Mouse (Mus musculus) forebrain, embryonic 13.5 days (tissue): ENCODE data around the gene Ano9. TPM values are rescaled to one million over a fixed set of nuclear protein-coding genes. Genes with fewer than 3 reads are reported as not detected.

Source experiments
- ATAC-seq: fragments of 200-750 bp; cut with Nextera tagmentation; 2 replicates; pipeline ENCODE4 v1.8.0; 2017
- H3K27ac ChIP-seq: fragments of 300-500 bp; sonication (generic); 2 replicates; pipeline ENCODE4 v1.5.1; 2015; ENCODE audit warnings: inconsistent platforms, mild to moderate bottlenecking, moderate library complexity
- H3K27me3 ChIP-seq: fragments of 300-500 bp; sonication (generic); 2 replicates; pipeline ENCODE4 v1.6.1; 2015; ENCODE audit warnings: mild to moderate bottlenecking, inconsistent platforms
- H3K36me3 ChIP-seq: fragments of 300-500 bp; sonication (generic); 2 replicates; pipeline ENCODE4 v1.6.1; 2015; ENCODE audit warnings: mild to moderate bottlenecking, inconsistent platforms; ENCODE audit not compliant: poor library complexity, severe bottlenecking
- H3K4me1 ChIP-seq: fragments of 300-500 bp; sonication (generic); 2 replicates; pipeline ENCODE4 v1.6.1; 2015; ENCODE audit warnings: inconsistent platforms
- H3K4me2 ChIP-seq: fragments of 300-500 bp; sonication (generic); 2 replicates; pipeline ENCODE4 v1.6.1; 2015; ENCODE audit warnings: inconsistent platforms, mild to moderate bottlenecking, moderate library complexity
- H3K4me3 ChIP-seq: fragments of 300-500 bp; sonication (generic); 2 replicates; pipeline ENCODE4 v1.5.1; 2015; ENCODE audit warnings: mild to moderate bottlenecking, inconsistent platforms
- H3K9ac ChIP-seq: fragments of 300-500 bp; sonication (generic); 2 replicates; pipeline ENCODE4 v1.6.1; 2015; ENCODE audit warnings: mild to moderate bottlenecking, inconsistent platforms
- H3K9me3 ChIP-seq: fragments of 300-500 bp; sonication (generic); replicated peaks from 2 replicates; pipeline ENCODE4 v1.6.1; 2016; ENCODE audit warnings: inconsistent platforms
- WGBS: fragments of 180-500 bp; shearing (Covaris S2); methylation state at CpG from one replicate; pipeline ENCODE4 v1.1.7; 2015; 5-methylcytosine and 5-hydroxymethylcytosine counted together
- polyA plus RNA-seq: library from polyadenylated mRNA; unstranded; fragments of >200 nt; fragmentation: Nextera tagmentation; extraction: Ambion mirVana; gene quantifications from 2 replicates; pipeline ENCODE4 v1.2.1, GENCODE M21; 2015

Gene Ano9
- polyA plus RNA-seq, 1 experiment from 2014 or later: not detected

GRCm38 (mm10) chr7:141078876-141079275, 38.7 kb downstream of the Ano9 start:
- no peaks in the 10 kb centered on the region for H3K9me3 ChIP-seq
- no peak overlapping the region for H3K9ac ChIP-seq
- 86% methylated on average over 4 of the region's 4 CpGs for WGBS
- no peaks in the 10 kb centered on the region for H3K36me3 ChIP-seq
- ATAC-seq: no peak
- H3K27me3 ChIP-seq: peaks cover 18% of the 10 kb centered on the region; the same call in 1 of the 2 replicates
- H3K4me1 ChIP-seq: no peaks in the 10 kb centered on the region
- no peak overlapping the region for H3K27ac ChIP-seq
- no peak overlapping the region for H3K4me2 ChIP-seq
- no peak overlapping the region for H3K4me3 ChIP-seq

GRCm38 (mm10) chr7:141077841-141078240, 39.8 kb downstream of the Ano9 start, which contains the start of gene Pkp3:
Gene Pkp3 (plus strand): TSS chr7:141078218.
- Histone ChIP-seq H3K27ac (no peak within 1 kb of the TSS), H3K36me3 (no peaks in the 10 kb centered on the region), H3K4me3 (no peak within 1 kb of the TSS), H3K27me3 (peaks cover 18% of the 10 kb centered on the region; the same call in 1 of the 2 replicates), H3K4me1 (no peaks in the 10 kb centered on the region), H3K4me2 (no peak within 1 kb of the TSS), H3K9ac (no peak within 1 kb of the TSS), H3K9me3 (no peaks in the 10 kb centered on the region)
- no peak for ATAC-seq
- 91% methylated on average over 15 of the region's 15 CpGs for WGBS

DNA sequence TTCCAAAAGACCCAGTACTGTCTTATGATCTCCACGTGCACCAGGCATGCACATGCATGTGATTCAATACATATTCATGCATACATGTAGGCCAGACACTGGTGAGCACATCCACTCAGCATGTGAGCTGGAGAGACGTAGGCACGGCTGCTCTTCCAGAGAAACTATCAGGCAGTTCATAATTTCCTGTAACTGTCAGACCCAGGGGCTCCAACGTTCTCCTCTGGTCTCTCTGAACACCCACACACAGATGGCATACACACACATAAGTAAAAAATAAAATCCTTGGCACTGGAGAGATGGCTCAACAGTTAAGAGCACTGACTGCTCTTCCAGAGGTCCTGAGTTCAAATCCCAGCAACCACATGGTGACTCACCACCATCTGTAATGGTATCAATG, 43.8 kb downstream of the Ano9 start:
- Histone ChIP-seq H3K27me3 (peaks cover 18% of the 10 kb centered on the region), H3K4me3 (no peak overlapping the region), H3K9ac (no peak overlapping the region), H3K36me3 (peaks cover 2% of the 10 kb centered on the region), H3K27ac (no peak overlapping the region), H3K4me1 (peaks cover 16% of the 10 kb centered on the region), H3K9me3 (no peaks in the 10 kb centered on the region), H3K4me2 (no peak overlapping the region)
- ATAC-seq: no peak
- 81% methylated on average over 4 of the region's 4 CpGs for WGBS

DNA sequence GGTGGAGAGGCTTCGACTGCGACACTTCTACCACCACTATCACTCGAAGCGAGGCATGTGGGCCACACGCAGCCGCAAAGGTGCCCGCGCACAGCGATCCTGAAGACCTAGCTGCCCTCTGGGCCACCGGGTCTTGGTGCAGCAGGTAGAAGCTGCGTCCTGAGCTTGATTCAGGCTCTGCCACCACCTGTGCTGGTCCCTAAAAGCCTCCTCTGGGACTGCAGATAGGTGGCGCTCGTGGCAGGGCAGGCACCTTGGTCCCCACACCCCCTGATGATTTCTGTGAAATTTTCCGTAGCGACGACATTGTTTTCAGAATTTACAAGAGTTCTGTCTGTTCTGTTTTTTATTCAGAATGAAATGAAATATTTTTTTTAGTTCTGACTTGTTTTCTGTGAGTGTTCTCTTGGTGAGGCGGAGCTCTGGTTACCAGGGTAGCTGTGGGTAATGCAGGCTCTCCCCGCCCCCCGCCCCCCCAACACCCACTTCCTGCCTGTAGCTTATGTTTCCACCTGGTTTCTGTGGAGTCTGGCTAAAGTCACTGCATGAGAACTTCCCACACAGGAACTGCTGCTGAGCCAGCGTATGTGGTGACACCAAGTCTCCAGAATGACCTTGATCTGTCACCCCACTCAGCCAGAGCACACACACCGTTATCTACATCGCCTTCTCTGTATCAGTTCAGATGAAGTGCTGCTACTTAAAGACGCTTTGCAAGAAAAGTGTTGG, 45.4 kb downstream of the Ano9 start:
- Histone ChIP-seq H3K36me3 (peaks cover 18% of the 10 kb centered on the region), H3K4me2 (no peak overlapping the region), H3K4me3 (no peak overlapping the region), H3K9me3 (no peaks in the 10 kb centered on the region), H3K27me3 (peaks cover 15% of the 10 kb centered on the region), H3K27ac (no peak overlapping the region), H3K9ac (no peak overlapping the region), H3K4me1 (peaks cover 16% of the 10 kb centered on the region)
- WGBS: 48% methylated on average over 23 of the region's 23 CpGs
- ATAC-seq: no peak

- Histone ChIP-seq H3K4me1 (peaks cover 16% of the 10 kb centered on the region), H3K9ac (peak overlapping the region; percentile 70), H3K4me3 (peak overlapping the region; percentile 34), H3K27me3 (peaks cover 15% of the 10 kb centered on the region), H3K36me3 (peaks cover 37% of the 10 kb centered on the region), H3K27ac (peak overlapping the region; percentile 61), H3K4me2 (peak overlapping the region; percentile 74), H3K9me3 (no peaks in the 10 kb centered on the region)
- WGBS: under 1% methylated on average over 51 of the region's 51 CpGs
- ATAC-seq: peak; percentile 65
Measured at GRCm38 (mm10) chr7:141070058-141070862, 47.3 kb downstream of the Ano9 start.

GRCm38 (mm10) chr7:141068351-141068750, 49.3 kb downstream of the Ano9 start:
- H3K9me3 ChIP-seq: no peaks in the 10 kb centered on the region
- H3K27me3 ChIP-seq: peaks cover 15% of the 10 kb centered on the region
- 87% methylated on average over 19 of the region's 19 CpGs for whole genome bisulfite sequencing
- H3K4me2 ChIP-seq: no peak overlapping the region
- H3K4me3 ChIP-seq: no peak overlapping the region
- no peak overlapping the region for H3K27ac ChIP-seq
- H3K9ac ChIP-seq: no peak overlapping the region
- H3K4me1 ChIP-seq: peaks cover 16% of the 10 kb centered on the region
- no peak for ATAC-seq
- H3K36me3 ChIP-seq: peaks cover 55% of the 10 kb centered on the region

GRCm38 (mm10) chr7:141064576-141064975, 53.0 kb downstream of the Ano9 start:
- no peak overlapping the region for H3K4me2 ChIP-seq
- WGBS: 91% methylated on average over 7 of the region's 7 CpGs
- peaks cover 24% of the 10 kb centered on the region for H3K4me1 ChIP-seq
- no peak for ATAC-seq
- H3K27ac ChIP-seq: no peak overlapping the region
- peaks cover 65% of the 10 kb centered on the region for H3K36me3 ChIP-seq
- H3K9ac ChIP-seq: no peak overlapping the region
- no peaks in the 10 kb centered on the region for H3K27me3 ChIP-seq
- no peak overlapping the region for H3K4me3 ChIP-seq
- H3K9me3 ChIP-seq: no peaks in the 10 kb centered on the region

DNA sequence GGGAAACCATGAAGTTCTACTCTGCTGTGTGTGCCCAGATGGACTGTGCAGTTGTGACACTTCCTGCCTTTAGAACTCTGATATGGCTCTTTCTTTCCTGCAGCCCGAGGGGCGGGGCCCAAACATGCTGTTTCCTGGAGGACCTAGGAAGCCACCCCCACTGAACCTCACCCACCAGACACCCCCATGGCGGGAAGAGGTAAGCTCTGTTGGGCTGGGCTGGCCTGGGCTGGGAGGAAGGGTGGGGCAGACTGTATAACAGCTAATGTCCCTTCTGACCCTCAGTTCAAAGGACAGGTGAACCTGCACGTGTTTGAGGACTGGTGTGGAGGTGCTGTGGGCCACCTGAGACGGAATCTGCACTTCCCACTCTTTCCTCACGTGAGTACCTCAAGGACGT, 53.4 kb downstream of the Ano9 start:
- H3K36me3 ChIP-seq: peaks cover 65% of the 10 kb centered on the region
- no peak overlapping the region for H3K4me2 ChIP-seq
- ATAC-seq: no peak
- no peaks in the 10 kb centered on the region for H3K27me3 ChIP-seq
- no peak overlapping the region for H3K27ac ChIP-seq
- H3K4me3 ChIP-seq: no peak overlapping the region
- peaks cover 24% of the 10 kb centered on the region for H3K4me1 ChIP-seq
- H3K9ac ChIP-seq: no peak overlapping the region
- WGBS: 85% methylated on average over 7 of the region's 7 CpGs
- no peaks in the 10 kb centered on the region for H3K9me3 ChIP-seq

- no peak overlapping the region for H3K4me3 ChIP-seq
- H3K27ac ChIP-seq: no peak overlapping the region
- WGBS: 96% methylated on average over 3 of the region's 3 CpGs
- H3K36me3 ChIP-seq: peaks cover 59% of the 10 kb centered on the region
- H3K9me3 ChIP-seq: no peaks in the 10 kb centered on the region
- ATAC-seq: no peak
- peaks cover 24% of the 10 kb centered on the region for H3K4me1 ChIP-seq
- no peak overlapping the region for H3K4me2 ChIP-seq
- no peaks in the 10 kb centered on the region for H3K27me3 ChIP-seq
- H3K9ac ChIP-seq: no peak overlapping the region
Measured at GRCm38 (mm10) chr7:141063353-141063752, 54.3 kb downstream of the Ano9 start.

- Histone ChIP-seq H3K9me3 (no peaks in the 10 kb centered on the region), H3K27ac (no peak overlapping the region; the same call in 1 of the 2 replicates), H3K9ac (peak overlapping the region; percentile 96), H3K4me2 (peak overlapping the region; percentile 89; the same call in 1 of the 2 replicates), H3K36me3 (peaks cover 50% of the 10 kb centered on the region), H3K4me3 (no peak overlapping the region), H3K4me1 (peaks cover 24% of the 10 kb centered on the region), H3K27me3 (no peaks in the 10 kb centered on the region)
- WGBS: 78% methylated on average over 7 of the region's 7 CpGs
- ATAC-seq: no peak
Measured at GRCm38 (mm10) chr7:141062525-141062924, 55.1 kb downstream of the Ano9 start.

DNA sequence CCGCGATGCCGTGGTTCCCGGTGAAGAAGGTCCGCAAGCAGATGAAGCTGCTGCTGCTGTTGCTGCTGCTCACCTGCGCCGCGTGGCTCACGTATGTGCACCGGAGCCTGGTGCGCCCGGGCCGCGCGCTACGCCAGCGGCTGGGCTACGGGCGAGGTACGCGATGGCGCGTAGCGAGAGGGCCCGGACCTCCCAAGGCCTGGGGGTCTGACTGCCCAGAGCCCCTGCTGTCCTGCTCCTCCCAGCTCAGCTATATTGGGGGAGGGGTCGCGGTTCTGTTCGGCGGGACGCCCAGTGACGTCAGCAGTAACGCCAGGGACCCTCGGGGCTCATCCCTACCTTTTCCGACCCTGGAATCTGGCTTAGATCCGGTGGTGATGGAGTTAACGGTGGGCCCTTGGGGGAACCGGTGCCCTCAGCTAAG, 56.3 kb downstream of the Ano9 start:
- Histone ChIP-seq H3K27me3 (no peaks in the 10 kb centered on the region), H3K27ac (peak overlapping the region; percentile 79), H3K4me3 (peak overlapping the region; percentile 76), H3K9me3 (no peaks in the 10 kb centered on the region), H3K9ac (peak overlapping the region; percentile 96), H3K4me2 (peak overlapping the region; percentile 89), H3K36me3 (peaks cover 38% of the 10 kb centered on the region), H3K4me1 (peaks cover 24% of the 10 kb centered on the region)
- ATAC-seq: peak; percentile 55
- 0% methylated on average over 33 of the region's 37 CpGs for WGBS
